Mouse (Mus musculus) C2C12 (cell line): ENCODE data around the gene Cdk4.

Experiments used
- CEBPB ChIP-seq: IDR thresholded peaks from one replicate; pipeline ENCODE4 v1.6.1; 2011; ENCODE audit warnings: low read depth, mild to moderate bottlenecking, control low read depth, moderate library complexity
- CTCF ChIP-seq: IDR thresholded peaks from one replicate; pipeline ENCODE4 v1.5.1; 2011; ENCODE audit not compliant: control insufficient read depth, insufficient read depth, insufficient read length
- FOSL1 ChIP-seq: IDR thresholded peaks from one replicate; pipeline ENCODE4 v1.8.0; 2011; ENCODE audit warnings: mild to moderate bottlenecking, low read length; ENCODE audit not compliant: poor library complexity, insufficient read depth, severe bottlenecking
- USF1 ChIP-seq: IDR thresholded peaks from one replicate; pipeline ENCODE4 v1.6.1; 2011; ENCODE audit warnings: low read depth, mild to moderate bottlenecking, control low read depth, moderate library complexity

DNA sequence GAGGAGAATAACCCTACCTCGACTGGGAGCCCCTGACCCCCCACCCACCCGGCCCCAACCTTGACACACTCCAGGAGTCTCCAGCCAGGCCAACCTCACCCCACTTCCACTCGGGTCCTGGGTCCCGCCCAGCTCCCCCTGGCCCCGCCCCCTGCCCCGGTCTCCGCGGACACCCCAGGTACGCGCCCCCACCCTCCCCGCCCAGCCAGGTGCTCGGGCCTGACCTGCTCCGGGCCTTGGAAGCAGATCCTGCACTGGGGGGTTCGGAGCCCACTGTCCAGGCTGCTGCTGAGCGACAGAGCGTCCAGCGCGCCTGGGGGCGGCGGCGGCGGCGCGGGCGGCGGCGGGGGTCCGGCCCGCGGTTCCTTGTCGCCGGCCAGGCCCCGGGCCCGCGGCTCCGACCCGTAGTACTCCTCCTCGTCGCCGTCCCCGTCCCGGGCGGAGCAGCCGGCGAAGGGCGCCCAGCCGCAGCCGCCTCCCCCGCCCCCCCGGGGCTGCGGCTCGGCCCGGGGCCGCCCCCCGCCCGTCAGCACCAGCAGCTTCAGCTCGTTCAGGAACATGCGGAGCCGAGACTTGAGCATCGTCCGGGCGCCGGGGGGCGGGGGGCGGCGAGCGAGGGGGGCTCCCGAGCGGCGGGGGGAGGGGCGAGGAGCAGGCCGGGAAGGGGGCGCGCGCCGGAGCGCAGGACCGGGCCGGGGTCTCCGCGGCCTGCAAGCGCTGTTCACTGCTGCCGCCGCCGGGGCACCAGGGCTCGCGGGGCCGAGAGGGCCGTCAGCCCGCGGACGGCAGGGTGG is 4.0 kb upstream of the Cdk4 start:
- no peak for TF ChIP-seq FOSL1
- TF ChIP-seq CTCF = no peak
- TF ChIP-seq USF1 = no peak
- TF ChIP-seq CEBPB = no peak
